Mouse (Mus musculus): ENCODE results near the gene Gprc5b.
A peak's percentile ranks its signal among the peaks of the same experiment; 100 is the strongest.

Gene Gprc5b

DNA sequence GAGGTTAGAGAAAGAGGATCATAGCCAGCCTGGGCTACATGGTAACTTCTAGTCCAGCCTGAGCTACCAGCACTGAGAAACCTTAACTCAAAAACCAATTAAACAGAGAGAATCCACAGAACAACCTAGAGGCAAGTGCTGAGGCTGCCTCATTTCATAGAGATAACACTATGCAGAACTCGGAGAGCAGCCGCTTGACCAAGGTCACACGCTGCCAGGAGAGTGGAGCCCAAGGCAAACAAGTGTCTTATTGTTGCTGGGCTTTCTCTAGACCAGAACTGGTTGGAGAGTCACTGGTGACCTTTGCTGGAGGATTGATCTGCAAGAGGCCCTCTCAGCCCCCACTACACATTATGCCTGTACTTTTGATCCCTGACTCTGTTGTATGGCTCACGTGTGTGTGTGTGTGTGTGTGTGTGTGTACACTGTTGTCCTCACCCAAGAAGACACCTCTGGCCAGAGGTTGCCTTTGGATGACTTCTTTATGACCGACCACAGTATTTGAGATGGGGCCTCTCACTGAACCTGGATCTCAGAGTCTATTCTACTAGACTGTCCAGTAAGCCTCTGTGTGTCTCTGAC, 5.6 kb downstream of the Gprc5b start:
- no peak for DNase-seq (ENCODE audit: low read depth)

DNA sequence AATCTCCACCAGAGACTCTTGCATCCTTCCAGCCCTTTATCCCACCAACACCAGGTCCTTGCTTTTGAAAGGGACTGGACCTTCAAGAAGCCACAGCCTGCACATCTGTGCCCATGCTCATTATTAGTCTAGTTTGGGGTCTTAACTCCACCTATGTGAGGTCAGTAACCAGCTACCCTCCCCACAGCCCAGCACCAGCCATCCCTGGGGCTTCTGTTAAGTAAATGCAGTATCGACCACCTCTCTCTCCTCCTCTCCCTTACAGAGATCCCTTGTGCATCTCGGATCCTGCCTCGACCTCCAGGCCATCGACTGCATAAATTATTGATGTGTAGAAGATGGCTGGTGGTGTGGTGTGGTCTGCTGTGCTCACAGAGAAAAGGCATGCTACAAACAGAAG, 8.6 kb downstream of the Gprc5b start:
- no peak for DNase-seq (ENCODE audit: low read depth)

DNA sequence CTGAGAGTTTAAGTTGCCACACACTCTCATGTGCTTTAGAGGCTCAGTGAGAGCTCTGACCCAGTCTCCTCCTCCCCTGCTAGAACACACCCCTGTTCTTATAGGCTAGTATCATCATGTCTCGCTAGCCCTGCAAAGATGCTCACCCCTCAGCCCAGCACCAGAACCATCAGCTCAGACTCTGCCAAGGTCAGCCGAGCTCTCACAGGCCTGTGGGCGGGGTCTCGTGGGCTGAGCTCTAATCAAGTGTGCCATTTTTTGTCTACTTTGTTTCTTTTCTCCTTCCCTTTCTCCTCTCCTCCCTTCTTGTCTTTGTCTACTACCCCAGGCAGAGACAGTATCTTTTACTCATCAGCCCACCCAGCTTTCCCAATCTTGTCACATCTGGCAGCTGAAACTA, 9.2 kb downstream of the Gprc5b start:
- DNase-seq (ENCODE audit: low read depth) = no peak

DNA sequence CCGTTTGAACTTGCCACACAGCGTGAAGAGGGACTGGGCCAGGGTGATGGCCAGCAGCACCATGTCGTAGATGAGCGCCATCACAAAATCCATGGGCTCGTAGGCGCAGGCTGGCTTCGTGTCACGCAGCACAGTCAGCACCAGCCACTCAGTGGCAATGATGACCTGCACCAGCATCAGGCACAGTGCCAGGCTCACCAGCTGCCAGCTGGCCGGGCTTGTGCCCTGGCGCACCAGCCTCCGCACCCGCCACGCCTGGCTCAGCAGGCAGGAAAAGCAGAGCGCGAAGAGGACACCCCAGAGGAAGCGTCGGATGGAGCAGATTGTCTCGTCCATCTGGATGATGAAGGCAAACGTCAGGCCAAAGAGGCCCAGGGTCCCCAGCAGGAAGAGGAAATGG, 11.1 kb downstream of the Gprc5b start:
- no peak for DNase-seq (ENCODE audit: low read depth)

DNA sequence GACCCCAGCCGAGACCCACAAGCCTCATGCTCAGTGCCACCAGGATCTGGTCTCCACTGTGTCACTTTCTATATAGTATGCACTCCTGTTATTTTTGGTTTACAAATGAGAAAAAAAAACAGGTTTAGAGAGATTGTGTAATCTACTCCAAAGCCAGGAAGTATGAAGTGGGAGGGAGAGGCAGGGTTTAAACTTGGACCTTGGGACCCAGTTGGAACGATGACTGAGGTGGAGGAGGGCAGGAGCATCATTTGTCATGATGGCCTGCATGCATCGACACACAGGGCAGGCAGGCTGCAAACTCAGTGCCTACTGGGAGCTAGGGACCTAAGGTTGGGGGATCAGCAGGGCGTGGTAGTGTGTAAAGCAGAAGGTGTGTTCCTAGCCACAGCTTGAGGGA, 12.4 kb downstream of the Gprc5b start:
- DNase-seq (ENCODE audit: low read depth) = no peak

DNA sequence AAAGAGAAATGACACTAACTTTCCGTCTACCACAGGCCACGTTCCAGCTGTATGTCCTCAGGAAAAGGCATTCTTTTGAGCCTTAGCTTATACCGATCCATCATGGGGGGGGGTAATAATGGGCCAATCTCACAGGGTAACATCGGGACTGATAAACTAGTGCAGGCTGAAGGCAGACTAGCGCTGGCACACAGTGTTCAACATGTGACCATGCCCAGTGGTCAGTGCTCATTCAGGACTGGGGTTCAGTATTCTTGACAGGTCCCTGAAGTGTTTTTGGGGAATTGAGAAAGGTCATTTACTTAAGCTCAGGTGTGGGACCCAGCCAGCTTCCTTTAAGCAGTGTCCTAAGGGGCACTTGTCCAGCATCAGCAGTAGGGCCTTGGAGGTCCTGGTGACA, 13.2 kb downstream of the Gprc5b start:
- DNase-seq (ENCODE audit: low read depth) = no peak

DNA sequence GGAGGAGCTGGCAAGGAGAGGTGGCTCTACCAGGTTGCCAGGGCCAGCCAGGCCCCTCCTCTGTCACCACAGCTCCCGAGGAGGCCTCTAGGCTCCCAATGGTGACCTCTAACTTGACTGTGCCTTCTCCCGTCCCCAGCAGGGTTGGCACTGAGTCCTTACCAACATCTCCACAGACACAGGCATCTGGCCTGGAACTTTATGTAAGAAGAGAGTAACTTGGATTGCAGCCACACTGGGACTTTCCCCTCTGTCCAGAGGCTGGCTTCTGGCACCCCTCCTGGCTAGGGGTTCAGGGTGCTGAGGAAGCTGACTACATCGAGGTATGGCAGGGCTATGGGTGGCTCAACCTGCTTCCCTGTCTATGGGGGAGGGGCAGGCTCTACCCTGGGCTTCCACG, 13.7 kb downstream of the Gprc5b start:
- no peak for DNase-seq (ENCODE audit: low read depth)

DNA sequence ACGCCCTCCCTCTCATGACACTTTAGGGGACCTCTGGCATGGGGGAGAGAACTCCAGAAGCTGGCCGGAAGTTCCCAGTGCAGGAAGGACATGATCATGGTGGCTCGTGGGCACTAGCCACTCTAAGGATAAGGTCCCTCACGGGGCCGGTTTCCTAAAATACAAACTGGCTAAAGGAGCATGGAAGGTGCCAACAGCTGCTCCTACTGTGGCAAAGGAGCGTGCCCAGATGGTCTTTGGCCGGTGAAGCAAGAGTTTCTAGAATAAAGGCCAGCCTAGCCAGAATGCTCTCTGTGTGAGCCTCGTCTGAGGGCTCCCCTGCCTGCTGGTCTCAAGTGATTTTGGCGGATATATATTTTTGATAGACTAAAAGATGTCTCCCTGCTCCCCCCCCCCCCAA, 15.3 kb downstream of the Gprc5b start:
- no peak for DNase-seq (ENCODE audit: low read depth)

DNA sequence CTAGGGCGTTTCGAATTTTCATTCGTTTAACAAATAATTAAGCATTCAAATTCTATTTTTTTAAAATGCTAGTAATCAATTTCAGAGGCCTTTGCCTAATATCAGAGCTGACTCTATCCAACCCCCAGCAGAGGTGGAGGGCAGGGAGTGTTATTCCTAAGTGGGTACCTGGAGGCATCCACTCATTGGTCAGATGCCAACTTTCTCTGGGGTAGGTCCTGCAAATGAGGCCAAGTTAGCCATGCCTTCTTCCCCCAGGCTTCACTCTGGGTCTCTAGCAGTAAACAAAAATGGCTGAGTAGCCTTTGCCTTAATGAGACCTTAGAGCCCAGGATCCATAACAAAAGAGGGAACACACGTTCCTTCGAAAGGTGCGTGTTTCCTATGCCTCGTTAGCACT, 15.9 kb downstream of the Gprc5b start:
- no peak for DNase-seq (ENCODE audit: low read depth)

DNA sequence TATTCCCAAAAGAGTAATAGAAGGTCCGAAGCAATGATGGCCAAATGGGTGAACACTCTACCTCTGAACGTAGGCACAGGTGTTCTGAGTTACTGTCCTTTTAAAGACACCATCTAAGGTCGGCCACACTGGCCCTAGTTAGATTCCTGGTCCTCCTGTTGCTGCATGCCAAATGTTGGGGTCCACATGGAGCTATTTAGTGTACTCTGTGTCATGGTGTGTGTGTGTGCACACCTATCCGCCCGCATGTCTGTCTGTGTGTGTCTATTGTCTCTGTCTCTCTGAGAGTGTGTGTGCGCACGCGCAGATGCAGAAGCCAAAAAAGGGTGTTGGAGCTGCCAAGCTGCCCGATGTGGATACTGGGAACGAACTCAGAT, 17.9 kb downstream of the Gprc5b start:
- DNase-seq (ENCODE audit: low read depth) = no peak

DNA sequence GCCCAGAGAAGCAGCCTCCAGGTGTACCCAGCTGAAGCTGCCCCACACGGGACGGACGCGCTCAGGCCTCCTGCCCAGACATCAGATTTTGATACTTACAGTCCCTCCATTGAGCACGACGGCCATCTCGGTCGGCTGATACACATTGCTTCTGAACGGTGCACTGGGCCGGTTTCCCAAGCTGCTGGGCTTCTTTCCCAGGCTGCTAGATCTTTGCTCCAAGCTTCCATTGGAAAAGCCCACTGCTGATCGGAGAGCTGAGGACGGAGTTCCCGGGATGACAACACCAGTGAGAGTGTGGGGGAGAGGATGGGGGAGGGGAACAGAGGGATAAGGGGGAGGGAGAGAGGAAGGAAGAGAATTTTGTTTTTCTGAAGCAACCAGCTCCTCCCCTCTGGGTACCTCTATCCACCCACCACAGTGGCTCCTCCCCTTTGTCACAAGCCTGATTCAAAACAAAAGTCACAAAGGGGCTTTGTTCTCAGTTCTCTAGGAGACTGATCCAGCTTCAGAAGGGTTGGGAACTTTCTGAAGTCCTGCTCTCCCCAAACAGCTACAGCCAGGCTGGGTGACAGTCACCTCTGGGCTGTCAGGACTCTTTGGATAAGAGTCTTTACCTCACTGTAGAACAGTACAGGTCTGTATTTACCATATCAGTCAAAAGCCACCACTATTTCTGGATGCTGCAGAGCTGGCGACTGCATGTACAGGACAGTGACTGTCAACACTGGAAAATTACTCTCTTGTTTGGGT, 18.4 kb downstream of the Gprc5b start:
- peak; percentile 51 for DNase-seq (ENCODE audit: low read depth)

DNA sequence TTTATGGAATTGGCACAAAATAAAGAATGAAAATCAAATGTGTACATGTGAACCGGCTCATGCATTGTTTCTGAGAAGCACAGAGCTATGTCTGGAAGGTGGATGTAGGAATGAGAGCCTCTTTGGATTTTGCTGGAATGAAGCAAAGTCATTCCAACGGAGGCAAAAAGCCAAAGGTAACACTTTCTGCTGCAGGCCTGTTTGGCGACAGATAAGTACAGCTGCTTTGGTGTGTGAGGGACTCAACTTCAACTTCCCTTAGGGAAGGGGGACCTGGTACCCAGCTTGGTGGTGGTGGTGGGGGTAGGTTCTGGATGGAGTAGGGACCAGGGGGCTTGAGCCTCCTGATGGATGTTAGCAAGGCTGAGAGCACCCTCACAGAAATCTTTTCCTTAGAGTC, 19.2 kb downstream of the Gprc5b start:
- no peak for DNase-seq (ENCODE audit: low read depth)

DNA sequence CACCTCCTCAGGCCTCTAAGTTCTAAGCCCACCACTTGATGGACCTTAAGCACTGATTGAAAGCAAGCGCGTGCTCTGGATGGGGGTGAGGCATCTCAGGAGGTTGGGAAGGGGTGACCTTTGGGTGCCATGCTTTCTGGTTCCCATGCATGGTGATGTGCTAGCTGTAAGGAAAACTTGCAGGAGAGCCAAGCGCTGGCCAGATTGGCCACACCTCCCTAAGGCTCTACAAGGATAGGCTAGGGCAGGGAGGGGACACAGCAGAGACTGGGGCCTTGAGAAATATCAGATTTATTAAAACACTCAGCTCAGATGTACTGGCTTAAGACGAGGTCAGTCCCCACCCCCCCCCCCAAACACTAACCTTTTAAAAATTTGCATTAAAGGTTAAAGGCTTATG, 21.6 kb downstream of the Gprc5b start:
- DNase-seq (ENCODE audit: low read depth) = no peak

DNA sequence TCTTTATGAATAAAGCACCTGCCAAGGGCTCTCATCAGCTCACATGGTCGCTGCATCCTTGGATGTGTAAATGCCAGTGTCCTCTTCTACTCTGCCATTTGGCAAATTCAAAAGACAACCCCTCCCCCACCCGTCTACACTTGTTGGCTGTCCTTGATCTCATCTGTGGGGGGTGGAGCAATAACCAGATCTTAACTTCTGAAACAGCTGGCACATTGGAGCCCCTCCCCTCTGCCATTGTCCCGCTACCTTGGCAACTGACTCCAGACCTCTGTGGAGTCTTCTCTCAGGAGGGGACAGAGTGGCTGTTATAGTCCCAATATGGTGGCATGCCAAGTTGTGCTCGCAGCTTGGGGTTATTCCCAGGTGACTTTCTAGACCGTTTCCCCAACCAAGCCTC, 22.7 kb downstream of the Gprc5b start:
- no peak for DNase-seq (ENCODE audit: low read depth)

DNA sequence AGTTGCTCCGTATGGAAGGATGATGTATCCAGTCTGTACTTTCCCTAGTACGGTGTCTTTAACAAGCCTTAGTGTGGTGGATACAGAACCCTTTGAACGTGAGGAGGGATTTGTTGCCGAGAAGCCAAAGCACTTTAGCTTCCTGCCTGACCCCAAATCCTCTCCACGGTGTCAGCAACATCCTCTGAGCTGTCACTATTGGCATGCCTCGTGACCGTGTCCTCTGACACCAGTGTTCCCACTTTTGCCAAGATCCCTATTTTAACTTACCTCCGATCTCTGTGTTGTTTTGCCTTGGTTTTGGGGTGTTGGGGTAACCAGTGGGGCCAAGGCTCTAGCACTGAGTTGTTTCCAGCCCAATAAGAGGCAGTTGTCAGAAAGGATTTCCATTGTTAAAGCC, 23.5 kb downstream of the Gprc5b start:
- DNase-seq (ENCODE audit: low read depth) = no peak

DNA sequence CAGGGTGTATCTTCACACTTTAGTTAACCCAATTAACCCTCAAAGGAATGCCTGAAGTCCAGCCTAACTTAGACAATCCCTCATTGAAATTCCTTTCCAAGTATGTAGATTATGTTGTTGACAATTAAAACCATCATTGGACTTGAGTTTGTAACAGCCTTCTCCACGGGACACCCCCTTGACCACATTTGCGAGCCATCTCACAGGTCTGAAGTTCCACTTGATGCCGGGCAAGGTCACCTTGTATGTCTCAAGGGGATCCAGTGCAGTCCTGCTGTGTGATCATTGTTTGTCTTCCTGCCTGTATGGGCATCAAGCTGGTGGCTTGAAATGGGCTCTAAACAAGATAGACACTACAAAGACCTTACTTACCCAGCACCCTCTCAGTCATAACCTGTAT, 26.1 kb downstream of the Gprc5b start:
- no peak for DNase-seq (ENCODE audit: low read depth)

DNA sequence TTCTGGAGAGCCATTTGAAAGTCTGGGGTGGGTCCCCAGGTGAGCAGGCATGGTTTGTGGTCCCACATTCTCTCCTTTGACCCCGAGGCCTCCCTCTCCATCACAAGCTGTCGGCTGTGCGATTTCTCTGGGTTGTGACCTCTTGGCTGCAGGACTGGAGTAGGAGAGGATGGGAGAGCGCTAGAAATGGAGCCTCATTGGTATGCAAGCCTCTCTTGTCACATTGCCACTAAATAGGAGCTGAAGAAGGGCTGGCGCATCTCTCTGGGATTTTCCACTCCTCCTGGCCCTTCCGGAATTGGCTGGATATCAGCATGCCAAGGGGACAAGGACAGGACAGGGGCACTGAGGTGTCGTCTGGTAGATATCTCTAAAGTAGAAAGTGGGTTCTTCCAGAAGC, 29.8 kb downstream of the Gprc5b start:
- no peak for DNase-seq (ENCODE audit: low read depth)

DNA sequence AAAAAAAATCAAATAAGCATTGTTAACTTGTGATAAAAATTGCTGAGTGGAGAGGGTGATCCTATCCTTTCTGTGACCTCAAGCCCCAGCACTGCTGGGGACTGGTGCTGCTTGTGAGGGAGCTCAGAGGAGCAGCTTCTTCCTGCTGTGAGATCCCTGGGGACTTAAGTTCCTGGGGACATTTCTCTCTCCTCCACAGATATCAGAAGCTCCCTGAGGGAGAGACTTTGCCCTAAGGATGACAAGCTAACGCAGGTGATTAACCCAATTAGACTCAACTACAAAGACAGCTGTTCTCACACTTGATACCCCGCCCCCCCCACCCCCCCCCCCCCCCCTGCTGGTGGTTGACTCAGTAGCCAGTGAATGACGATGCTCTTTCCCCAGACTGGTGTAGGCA, 30.2 kb downstream of the Gprc5b start:
- DNase-seq (ENCODE audit: low read depth) = no peak

DNA sequence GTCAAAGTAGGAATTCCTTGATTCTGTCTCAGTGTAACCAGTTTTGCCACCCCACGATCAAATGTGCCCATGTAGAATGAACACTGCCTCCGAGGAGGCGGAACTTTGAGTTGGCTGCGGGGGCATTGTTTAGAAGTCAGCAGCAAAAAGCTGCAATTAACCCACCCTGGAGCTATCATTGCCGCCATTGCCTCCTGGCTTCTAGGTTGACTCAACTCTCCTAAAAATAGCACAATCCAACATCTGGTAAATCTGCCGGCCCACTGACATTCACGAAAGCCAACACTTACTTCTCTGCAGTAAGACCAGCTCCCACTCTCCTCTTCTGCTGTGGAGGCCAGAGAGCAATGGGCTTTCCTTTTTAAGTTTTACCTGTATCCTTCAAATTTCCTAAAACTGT, 35.8 kb downstream of the Gprc5b start:
- DNase-seq (ENCODE audit: low read depth) = no peak

DNA sequence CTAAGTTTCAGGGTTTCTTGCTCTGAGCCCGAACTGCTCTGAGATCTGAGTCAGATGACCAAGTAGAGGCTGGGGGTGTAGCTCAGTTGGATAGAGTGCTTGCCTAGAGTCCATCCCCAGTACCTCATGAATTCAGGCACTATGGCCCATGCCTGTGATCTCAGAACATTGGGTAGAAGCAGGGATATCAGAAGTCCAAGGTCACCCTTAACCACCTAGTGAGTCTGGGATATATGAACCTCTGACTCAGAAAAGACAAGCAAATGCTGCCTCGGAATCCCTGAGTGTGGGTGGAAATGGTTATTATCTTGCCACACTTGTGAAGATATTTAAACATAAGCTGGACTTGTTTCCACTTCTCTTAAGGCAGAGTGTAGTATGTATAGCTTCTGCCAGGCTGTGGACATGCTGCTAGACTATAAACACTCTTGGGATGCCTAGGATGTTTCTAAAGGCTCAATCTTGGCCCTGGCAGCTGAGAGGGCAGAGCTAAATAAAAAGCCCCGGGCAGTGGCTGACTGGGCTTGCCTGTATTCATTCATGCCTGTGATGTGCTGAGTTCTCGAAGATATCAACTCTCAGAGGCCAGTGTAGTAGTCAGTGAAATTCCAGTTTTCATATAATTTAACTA, 38.3 kb downstream of the Gprc5b start:
- DNase-seq (ENCODE audit: low read depth) = no peak

DNA sequence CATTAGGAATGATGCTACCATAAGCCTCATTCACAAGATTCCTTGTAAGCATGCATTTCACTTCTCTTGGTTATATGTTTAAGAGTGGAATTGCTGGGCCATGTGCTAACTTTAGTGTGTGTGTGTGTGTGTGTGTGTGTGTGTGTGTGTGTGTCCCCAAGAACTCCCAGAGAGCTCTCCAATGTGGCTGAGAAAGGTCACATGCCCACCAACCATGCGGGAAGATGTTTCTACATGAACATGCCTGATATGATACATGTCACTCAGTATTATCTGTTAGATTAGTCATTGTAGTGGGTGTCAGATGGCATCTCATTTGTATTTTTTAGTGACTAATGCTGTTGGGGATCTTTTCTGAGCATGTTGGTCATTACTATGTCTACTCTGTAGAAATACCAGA, 40.0 kb downstream of the Gprc5b start:
- no peak for DNase-seq (ENCODE audit: low read depth)

DNA sequence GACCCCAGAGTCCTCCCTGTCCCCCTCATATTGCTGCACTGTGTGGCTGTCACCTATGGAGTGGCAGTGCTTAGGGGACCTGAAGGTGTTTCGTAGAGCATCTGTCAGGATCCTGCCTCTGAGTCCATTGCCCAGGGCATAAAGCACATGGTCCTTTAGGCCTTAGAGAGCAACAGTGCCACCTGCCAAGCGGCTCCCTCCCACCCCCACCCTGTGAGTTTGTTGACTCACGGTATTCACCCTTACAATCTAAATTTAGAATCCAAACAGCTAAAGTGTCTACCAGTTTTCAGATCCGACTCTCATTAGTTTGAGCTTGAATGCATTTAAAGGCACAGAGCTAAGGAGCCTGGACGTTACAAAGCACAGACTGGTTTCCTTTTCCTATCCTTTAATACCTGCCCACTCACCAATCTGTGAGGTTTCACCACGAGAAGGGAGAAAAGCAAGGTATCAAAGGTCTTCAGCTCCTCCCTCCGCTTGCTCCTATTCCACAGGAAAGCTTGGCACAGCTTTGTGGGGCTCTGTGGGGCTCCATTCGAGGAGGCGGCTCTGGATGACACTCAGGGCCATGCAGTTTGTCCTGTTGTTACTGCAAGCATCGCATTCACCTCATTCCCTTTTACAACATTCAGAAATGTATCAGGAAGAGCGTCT, 41.3 kb downstream of the Gprc5b start:
- DNase-seq (ENCODE audit: low read depth) = no peak

DNA sequence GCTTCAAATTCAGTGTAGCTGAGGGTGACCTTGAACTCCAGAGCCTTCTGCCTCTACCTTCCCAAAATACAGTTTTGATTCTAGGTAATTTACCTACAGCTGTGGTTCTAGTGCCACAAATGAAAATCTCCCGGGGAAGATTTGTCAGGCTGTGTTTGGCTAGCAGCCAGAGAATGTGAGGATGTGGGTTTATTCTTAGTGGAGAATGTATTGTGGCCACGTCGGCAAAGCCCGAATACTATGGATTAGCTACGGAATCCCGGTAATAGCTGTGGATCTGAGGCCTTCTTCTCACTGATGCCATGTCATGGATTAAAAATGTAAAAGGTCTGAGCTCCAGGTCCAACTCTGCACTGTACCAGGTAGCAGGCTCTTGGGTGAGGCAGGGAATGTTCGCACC, 45.3 kb downstream of the Gprc5b start:
- no peak for DNase-seq (ENCODE audit: low read depth)
